Mouse (Mus musculus) embryonic facial prominence, embryonic 14.5 days (tissue): ENCODE data around the gene Hdac5. TPM values are rescaled to one million over a fixed set of nuclear protein-coding genes. Genes with fewer than 3 reads are reported as not detected.

Experiments used
- ATAC-seq: fragments of 200-750 bp; cut with Nextera tagmentation; 2 replicates; pipeline ENCODE4 v1.8.0; 2017; ENCODE audit warnings: low read depth, moderate number of reproducible peaks, moderate TSS enrichment
- DNase-seq: peaks from one replicate; pipeline ENCODE4 v3.0.0-alpha.2; 2015; ENCODE audit warnings: low spot score
- H3K27ac ChIP-seq: fragments of 300-500 bp; sonication (generic); replicated peaks from 2 replicates; pipeline ENCODE4 v1.5.1; 2014; ENCODE audit warnings: low read depth, mild to moderate bottlenecking, low read length, moderate library complexity
- H3K27me3 ChIP-seq: fragments of 300-500 bp; sonication (generic); replicated peaks from 2 replicates; pipeline ENCODE4 v1.6.1; 2014; ENCODE audit warnings: low read length; ENCODE audit not compliant: control insufficient read depth, insufficient read depth
- H3K36me3 ChIP-seq: fragments of 300-500 bp; sonication (generic); 2 replicates; pipeline ENCODE4 v1.6.1; 2014; ENCODE audit warnings: low read length, mixed read lengths; ENCODE audit not compliant: control insufficient read depth, insufficient read depth
- H3K4me1 ChIP-seq: fragments of 300-500 bp; sonication (generic); 2 replicates; pipeline ENCODE4 v1.6.1; 2014; ENCODE audit warnings: antibody characterized with exemption, low read length; ENCODE audit not compliant: control insufficient read depth, insufficient read depth
- H3K4me2 ChIP-seq: fragments of 300-500 bp; sonication (generic); 2 replicates; pipeline ENCODE4 v1.6.1; 2014; ENCODE audit warnings: low read depth, mild to moderate bottlenecking, low read length, moderate library complexity, mixed read lengths
- H3K4me3 ChIP-seq: fragments of 300-500 bp; sonication (generic); 2 replicates; pipeline ENCODE4 v1.5.1; 2014; ENCODE audit warnings: low read depth, mild to moderate bottlenecking, low read length
- H3K9ac ChIP-seq: fragments of 300-500 bp; sonication (generic); 2 replicates; pipeline ENCODE4 v1.6.1; 2014; ENCODE audit warnings: low read depth, mild to moderate bottlenecking, low read length, moderate library complexity, mixed read lengths
- H3K9me3 ChIP-seq: fragments of 300-500 bp; sonication (generic); 2 replicates; pipeline ENCODE4 v1.6.1; 2016; ENCODE audit warnings: low read length; ENCODE audit not compliant: control insufficient read depth
- WGBS: fragments of 180-500 bp; shearing (Covaris S2); extraction: QIAGEN DNeasy Blood & Tissue Kit; methylation state at CpG from one replicate; pipeline ENCODE4 v1.1.7; 2014; 5-methylcytosine and 5-hydroxymethylcytosine counted together
- polyA plus RNA-seq: library from polyadenylated mRNA; unstranded; fragments of >200 nt; fragmentation: Nextera tagmentation; extraction: Ambion mirVana; gene quantifications from 2 replicates; pipeline ENCODE4 v1.2.1, GENCODE M21; 2014

Gene Hdac5
- 44.0 and 47.2 TPM in 2 replicates for polyA plus RNA-seq

- DNase-seq: peak; percentile 99
- H3K9ac ChIP-seq: peak within 1 kb of the TSS; percentile 90
- peak within 1 kb of the TSS; percentile 92 for H3K4me3 ChIP-seq
- no peaks in the 10 kb centered on the region for H3K36me3 ChIP-seq
- no peaks in the 10 kb centered on the region for H3K9me3 ChIP-seq
- peak within 1 kb of the TSS; percentile 88 for H3K27ac ChIP-seq
- ATAC-seq: peak; percentile 91
- H3K4me2 ChIP-seq: peak within 1 kb of the TSS; percentile 84
- H3K27me3 ChIP-seq: no peaks in the 10 kb centered on the region
- under 1% methylated on average over 27 of the region's 49 CpGs for whole genome bisulfite sequencing
- peaks cover 32% of the 10 kb centered on the region for H3K4me1 ChIP-seq
These were observed at the start of gene Hdac5 for GRCm38 (mm10) chr11:102230006-102230741. TSS of gene Hdac5 (minus strand) at chr11:102230166.

DNA sequence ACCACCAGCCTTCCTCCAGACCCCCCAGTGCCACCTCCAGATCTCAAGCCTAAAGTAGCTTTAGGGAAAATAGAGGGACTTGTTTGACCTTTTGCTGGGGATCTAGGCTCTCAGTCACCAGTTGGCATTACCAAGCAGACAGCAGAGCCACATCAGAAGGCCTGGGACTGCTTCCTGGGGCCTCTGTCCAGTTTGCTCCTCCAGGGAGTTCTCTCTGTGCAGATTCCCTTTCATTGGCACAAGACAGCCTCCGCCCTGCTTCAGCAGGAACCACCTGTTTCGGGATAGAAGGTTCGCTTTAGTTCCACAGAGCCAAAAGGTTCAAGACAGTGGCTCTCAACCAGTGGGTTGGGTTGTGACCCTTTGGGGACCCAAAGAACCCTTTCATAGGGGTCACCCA is 49.6 kb upstream of the Hdac5 start:
- no peaks in the 10 kb centered on the region for H3K9me3 ChIP-seq
- 93% methylated on average over 3 of the region's 3 CpGs for WGBS
- H3K36me3 ChIP-seq: no peaks in the 10 kb centered on the region
- DNase-seq (no peak), ATAC-seq (no peak)
- no peak overlapping the region for H3K27ac ChIP-seq
- no peak overlapping the region for H3K4me3 ChIP-seq
- no peak overlapping the region for H3K4me2 ChIP-seq
- H3K9ac ChIP-seq: no peak overlapping the region
- H3K27me3 ChIP-seq: no peaks in the 10 kb centered on the region; the same call in 1 of the 2 replicates
- H3K4me1 ChIP-seq: peaks cover 7% of the 10 kb centered on the region; the same call in 1 of the 2 replicates

- H3K27me3 ChIP-seq: no peaks in the 10 kb centered on the region; the same call in 1 of the 2 replicates
- H3K27ac ChIP-seq: no peak overlapping the region
- no peak for ATAC-seq
- DNase-seq: peak; percentile 24
- H3K4me1 ChIP-seq: peaks cover 7% of the 10 kb centered on the region; the same call in 1 of the 2 replicates
- H3K4me3 ChIP-seq: no peak overlapping the region
- whole genome bisulfite sequencing: 68% methylated on average over 6 of the region's 12 CpGs
- no peaks in the 10 kb centered on the region for H3K36me3 ChIP-seq
- H3K9ac ChIP-seq: no peak overlapping the region
- no peak overlapping the region for H3K4me2 ChIP-seq
- no peaks in the 10 kb centered on the region for H3K9me3 ChIP-seq
These were observed 47.8 kb upstream of the Hdac5 start for GRCm38 (mm10) chr11:102277754-102278153.

DNA sequence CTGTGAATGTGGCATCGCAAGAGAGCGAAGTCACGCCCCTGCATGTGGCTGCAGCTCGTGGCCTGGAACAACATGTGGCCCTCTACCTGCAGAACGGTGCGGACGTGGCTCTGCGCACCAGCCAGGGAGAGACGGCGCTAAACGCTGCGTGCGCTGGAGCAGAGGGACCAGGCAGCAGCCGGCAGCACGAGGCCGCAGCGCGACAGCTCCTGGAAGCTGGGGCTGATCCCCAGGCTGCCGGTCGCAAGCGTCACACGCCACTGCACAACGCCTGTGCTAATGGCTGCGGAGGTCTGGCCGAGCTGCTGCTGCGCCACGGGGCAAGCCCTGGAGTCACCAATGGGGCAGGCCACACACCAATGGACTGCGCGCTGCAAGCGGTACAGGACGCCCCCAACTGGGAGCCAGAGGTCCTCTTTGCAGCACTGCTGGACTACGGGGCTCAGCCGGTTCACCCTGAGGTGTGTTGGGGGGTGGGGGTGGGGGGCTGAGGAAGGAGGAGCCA is 46.5 kb upstream of the Hdac5 start:
- peak overlapping the region; percentile 69 for H3K4me2 ChIP-seq
- ATAC-seq (peak; percentile 77), DNase-seq (peak; percentile 54)
- H3K4me3 ChIP-seq: peak overlapping the region; percentile 33
- H3K36me3 ChIP-seq: no peaks in the 10 kb centered on the region
- H3K27me3 ChIP-seq: no peaks in the 10 kb centered on the region; the same call in 1 of the 2 replicates
- peak overlapping the region; percentile 67 for H3K9ac ChIP-seq
- H3K27ac ChIP-seq: no peak overlapping the region; the same call in 1 of the 2 replicates
- peaks cover 7% of the 10 kb centered on the region; the same call in 1 of the 2 replicates for H3K4me1 ChIP-seq
- 5% methylated on average over 12 of the region's 33 CpGs for WGBS
- no peaks in the 10 kb centered on the region for H3K9me3 ChIP-seq

DNA sequence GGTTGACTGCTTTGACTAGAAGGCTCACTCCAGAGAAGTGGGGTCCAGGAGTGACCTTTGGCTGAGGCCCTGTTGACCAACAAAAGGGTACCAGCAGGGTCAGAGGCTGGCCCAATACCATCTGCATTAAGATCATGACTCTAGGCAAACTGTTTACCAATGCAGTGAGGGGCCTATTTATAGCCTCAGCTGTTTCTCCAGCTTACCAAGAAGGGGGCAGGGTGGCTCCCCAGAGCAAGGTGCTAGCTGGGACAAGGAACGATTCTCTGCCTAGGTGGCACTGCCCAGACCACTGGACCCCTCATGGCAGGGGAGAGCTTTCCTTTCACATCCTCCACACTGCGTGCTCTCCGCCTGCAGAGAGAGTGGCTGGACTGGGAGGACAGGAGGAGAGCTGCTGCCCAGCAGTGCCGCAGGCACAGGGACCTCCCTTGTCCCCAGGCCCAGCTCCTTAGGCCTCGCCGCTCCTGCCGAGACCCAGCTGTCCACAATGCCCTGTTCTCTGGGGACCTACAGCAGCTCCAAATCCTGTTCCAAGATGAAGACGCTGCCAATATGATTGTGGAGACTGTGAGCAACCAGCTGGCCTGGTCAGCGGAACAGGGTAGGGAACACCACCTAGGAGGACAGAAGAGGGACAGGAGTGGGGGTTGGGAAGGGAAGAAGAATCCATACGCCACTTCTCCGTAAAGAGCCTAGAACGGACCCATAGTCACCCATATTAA is 38.7 kb upstream of the Hdac5 start, which contains the start of gene Asb16:
TSS of gene Asb16 (plus strand) at position 224 of the 725 bp plus-strand sequence.
- H3K4me1 ChIP-seq: no peaks in the 10 kb centered on the region
- ATAC-seq: no peak

GRCm38 (mm10) chr11:102267480-102267879 is 37.5 kb upstream of the Hdac5 start:
- Histone ChIP-seq H3K9me3 (no peaks in the 10 kb centered on the region), H3K4me3 (no peak overlapping the region), H3K27ac (no peak overlapping the region), H3K4me1 (no peaks in the 10 kb centered on the region), H3K27me3 (no peaks in the 10 kb centered on the region), H3K9ac (no peak overlapping the region), H3K4me2 (no peak overlapping the region), H3K36me3 (peaks cover 7% of the 10 kb centered on the region; the same call in 1 of the 2 replicates)
- ATAC-seq: peak; percentile 79
- DNase-seq: peak; percentile 90
- WGBS: 5% methylated on average over 11 of the region's 11 CpGs

More for the DNA sequence above, 38.7 kb upstream of the Hdac5 start, which contains the start of gene Asb16:
- Histone ChIP-seq H3K27me3 (no peaks in the 10 kb centered on the region), H3K36me3 (no peaks in the 10 kb centered on the region), H3K27ac (no peak within 1 kb of the TSS), H3K4me3 (no peak within 1 kb of the TSS), H3K4me2 (no peak within 1 kb of the TSS), H3K9me3 (no peaks in the 10 kb centered on the region), H3K9ac (no peak within 1 kb of the TSS)
- no peak for DNase-seq
- WGBS: 79% methylated on average over 12 of the region's 12 CpGs

GRCm38 (mm10) chr11:102266631-102267355 is 36.8 kb upstream of the Hdac5 start:
- Histone ChIP-seq H3K9ac (0 out of 2 replicates have a peak overlapping the region, but pooled peaks have one; percentile 5), H3K36me3 (peaks cover 14% of the 10 kb centered on the region; the same call in 1 of the 2 replicates), H3K27ac (no peak overlapping the region), H3K27me3 (no peaks in the 10 kb centered on the region), H3K4me2 (no peak overlapping the region), H3K9me3 (no peaks in the 10 kb centered on the region), H3K4me1 (no peaks in the 10 kb centered on the region), H3K4me3 (no peak overlapping the region)
- DNase-seq (no peak), ATAC-seq (0 out of 2 replicates have a peak, but pooled peaks have one; percentile 7)
- WGBS: 88% methylated on average over 8 of the region's 8 CpGs

GRCm38 (mm10) chr11:102265816-102266215 is 35.9 kb upstream of the Hdac5 start:
- Histone ChIP-seq H3K4me1 (no peaks in the 10 kb centered on the region), H3K4me2 (no peak overlapping the region), H3K4me3 (no peak overlapping the region), H3K36me3 (peaks cover 16% of the 10 kb centered on the region; the same call in 1 of the 2 replicates), H3K27me3 (no peaks in the 10 kb centered on the region), H3K27ac (no peak overlapping the region), H3K9ac (no peak overlapping the region), H3K9me3 (no peaks in the 10 kb centered on the region)
- ATAC-seq (no peak), DNase-seq (no peak)
- WGBS: 57% methylated on average over 13 of the region's 14 CpGs
